Mouse (Mus musculus): ENCODE results near the gene Acsm1.

- TF ChIP-seq CTCF (IDR thresholded peaks at IDR 0.05; ENCODE audit: low read depth) (no peak), EP300 (IDR thresholded peaks at IDR 0.05; ENCODE audit: low read depth) (no peak)
Observed at GRCm38 (mm10) chr7:119694926-119695325, 88.1 kb downstream of the Acsm1 start.

Measured in heart, postnatal 0 days (tissue).